Mouse (Mus musculus) forebrain, embryonic 13.5 days (tissue): ENCODE data around the gene Mylk2. TPM values are rescaled to one million over a fixed set of nuclear protein-coding genes. Genes with fewer than 3 reads are reported as not detected.

Experiments used
- ATAC-seq: fragments of 200-750 bp; cut with Nextera tagmentation; 2 replicates; pipeline ENCODE4 v1.8.0; 2017
- H3K27ac ChIP-seq: fragments of 300-500 bp; sonication (generic); 2 replicates; pipeline ENCODE4 v1.5.1; 2015; ENCODE audit warnings: inconsistent platforms, mild to moderate bottlenecking, moderate library complexity
- H3K27me3 ChIP-seq: fragments of 300-500 bp; sonication (generic); 2 replicates; pipeline ENCODE4 v1.6.1; 2015; ENCODE audit warnings: mild to moderate bottlenecking, inconsistent platforms
- H3K36me3 ChIP-seq: fragments of 300-500 bp; sonication (generic); 2 replicates; pipeline ENCODE4 v1.6.1; 2015; ENCODE audit warnings: mild to moderate bottlenecking, inconsistent platforms; ENCODE audit not compliant: poor library complexity, severe bottlenecking
- H3K4me1 ChIP-seq: fragments of 300-500 bp; sonication (generic); 2 replicates; pipeline ENCODE4 v1.6.1; 2015; ENCODE audit warnings: inconsistent platforms
- H3K4me2 ChIP-seq: fragments of 300-500 bp; sonication (generic); 2 replicates; pipeline ENCODE4 v1.6.1; 2015; ENCODE audit warnings: inconsistent platforms, mild to moderate bottlenecking, moderate library complexity
- H3K4me3 ChIP-seq: fragments of 300-500 bp; sonication (generic); 2 replicates; pipeline ENCODE4 v1.5.1; 2015; ENCODE audit warnings: mild to moderate bottlenecking, inconsistent platforms
- H3K9ac ChIP-seq: fragments of 300-500 bp; sonication (generic); 2 replicates; pipeline ENCODE4 v1.6.1; 2015; ENCODE audit warnings: mild to moderate bottlenecking, inconsistent platforms
- H3K9me3 ChIP-seq: fragments of 300-500 bp; sonication (generic); replicated peaks from 2 replicates; pipeline ENCODE4 v1.6.1; 2016; ENCODE audit warnings: inconsistent platforms
- WGBS: fragments of 180-500 bp; shearing (Covaris S2); methylation state at CpG from one replicate; pipeline ENCODE4 v1.1.7; 2015; 5-methylcytosine and 5-hydroxymethylcytosine counted together
- polyA plus RNA-seq: library from polyadenylated mRNA; unstranded; fragments of >200 nt; fragmentation: Nextera tagmentation; extraction: Ambion mirVana; gene quantifications from 2 replicates; pipeline ENCODE4 v1.2.1, GENCODE M21; 2015

Gene Mylk2
- polyA plus RNA-seq, 1 experiment from 2014 or later, result not detected

GRCm38 (mm10) chr2:152902658-152903057 lies 8.5 kb upstream of the Mylk2 start:
- peaks cover 19% of the 10 kb centered on the region for H3K4me1 ChIP-seq
- H3K27me3 ChIP-seq, result no peaks in the 10 kb centered on the region
- no peak for ATAC-seq
- no peaks in the 10 kb centered on the region for H3K36me3 ChIP-seq
- H3K9me3 ChIP-seq, result no peaks in the 10 kb centered on the region
- no peak overlapping the region for H3K9ac ChIP-seq
- H3K4me2 ChIP-seq, result no peak overlapping the region
- H3K27ac ChIP-seq, result no peak overlapping the region
- 15% methylated on average over 3 of the region's 3 CpGs for WGBS
- H3K4me3 ChIP-seq, result no peak overlapping the region

- no peaks in the 10 kb centered on the region for H3K36me3 ChIP-seq
- no peaks in the 10 kb centered on the region for H3K27me3 ChIP-seq
- H3K9me3 ChIP-seq, result no peaks in the 10 kb centered on the region
- H3K27ac ChIP-seq, result no peak overlapping the region
- WGBS, result 89% methylated on average over 4 of the region's 4 CpGs
- H3K4me2 ChIP-seq, result no peak overlapping the region
- H3K4me3 ChIP-seq, result no peak overlapping the region
- no peak overlapping the region for H3K9ac ChIP-seq
- H3K4me1 ChIP-seq, result peaks cover 20% of the 10 kb centered on the region
- no peak for ATAC-seq
Measured at GRCm38 (mm10) chr2:152903586-152903985, 7.6 kb upstream of the Mylk2 start.

DNA sequence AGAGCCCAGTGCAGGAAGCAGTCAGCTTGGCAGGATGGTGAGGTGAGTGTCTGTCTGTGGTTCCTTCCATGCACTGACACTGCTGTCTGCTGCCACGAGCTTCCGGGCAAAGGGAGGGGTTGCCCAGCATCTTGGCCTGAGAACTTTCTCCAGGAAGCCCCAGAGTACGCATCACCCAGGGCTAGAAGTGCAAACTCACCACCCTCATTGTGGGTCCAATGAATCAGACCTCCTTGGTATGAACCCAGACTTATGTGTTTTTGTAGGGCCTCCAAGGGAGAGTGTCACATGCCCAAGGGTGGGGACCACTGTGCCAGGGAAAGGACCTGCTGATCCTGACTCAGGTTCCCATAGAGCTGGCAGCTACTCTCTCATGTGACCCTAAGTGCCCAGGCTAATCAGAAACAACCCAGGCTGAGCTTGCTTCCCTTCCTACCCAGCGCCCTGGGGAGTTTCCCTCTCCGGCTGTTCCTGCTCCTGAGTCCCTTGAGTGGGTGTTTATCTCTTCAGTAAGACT lies 7.0 kb upstream of the Mylk2 start:
- Histone ChIP-seq H3K4me1 (peaks cover 20% of the 10 kb centered on the region), H3K27ac (no peak overlapping the region), H3K9me3 (no peaks in the 10 kb centered on the region), H3K4me3 (no peak overlapping the region), H3K27me3 (no peaks in the 10 kb centered on the region), H3K9ac (no peak overlapping the region), H3K4me2 (no peak overlapping the region), H3K36me3 (no peaks in the 10 kb centered on the region)
- 78% methylated on average over 5 of the region's 5 CpGs for WGBS
- ATAC-seq, result no peak

GRCm38 (mm10) chr2:152905036-152905829 lies 5.9 kb upstream of the Mylk2 start:
- Histone ChIP-seq H3K27me3 (peaks cover under 1% of the 10 kb centered on the region; the same call in 1 of the 2 replicates), H3K4me2 (no peak overlapping the region), H3K27ac (no peak overlapping the region), H3K4me1 (peaks cover 20% of the 10 kb centered on the region), H3K36me3 (no peaks in the 10 kb centered on the region), H3K9ac (no peak overlapping the region), H3K9me3 (no peaks in the 10 kb centered on the region), H3K4me3 (no peak overlapping the region)
- 76% methylated on average over 11 of the region's 11 CpGs for WGBS
- ATAC-seq, result no peak

DNA sequence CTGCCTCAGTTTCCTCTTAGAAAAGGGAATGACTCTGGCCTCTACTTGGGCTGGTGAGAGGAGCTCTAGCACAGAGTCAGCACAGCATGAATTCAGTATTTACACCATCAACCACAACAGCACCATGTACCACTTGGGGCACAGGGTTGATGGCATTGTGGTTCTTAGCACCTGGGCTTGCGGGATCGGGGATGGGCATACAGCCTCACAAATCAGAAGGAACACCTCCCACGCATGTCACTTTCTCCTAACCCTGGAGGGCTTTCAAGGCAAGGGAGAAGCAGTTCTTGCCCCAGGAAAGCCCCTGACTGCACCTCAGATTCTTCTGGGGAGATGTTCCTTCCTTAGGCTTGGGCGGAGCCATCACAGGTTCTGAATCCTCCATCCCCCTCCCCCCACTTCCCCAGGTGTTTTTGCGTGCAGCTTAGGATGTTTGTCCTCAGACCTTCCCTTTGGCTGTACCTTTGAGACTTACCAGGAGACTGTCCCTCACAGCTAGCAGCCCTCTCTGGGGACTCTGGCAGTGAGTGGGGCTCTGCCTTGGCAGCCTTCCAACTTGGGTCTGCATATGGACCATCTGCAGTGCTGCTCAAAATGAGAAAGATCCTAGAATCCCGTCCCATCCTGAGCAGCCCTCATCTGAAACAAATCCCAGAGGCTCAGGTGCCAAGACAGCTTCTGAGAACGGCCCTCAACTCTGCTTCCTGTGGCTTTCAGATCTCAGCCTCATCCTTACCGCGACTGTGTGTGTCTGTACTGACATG lies 4.7 kb upstream of the Mylk2 start:
- Histone ChIP-seq H3K9ac (no peak overlapping the region), H3K27ac (no peak overlapping the region), H3K36me3 (no peaks in the 10 kb centered on the region), H3K4me2 (no peak overlapping the region), H3K9me3 (no peaks in the 10 kb centered on the region), H3K4me3 (no peak overlapping the region), H3K27me3 (peaks cover 11% of the 10 kb centered on the region), H3K4me1 (peaks cover 20% of the 10 kb centered on the region)
- no peak for ATAC-seq
- 65% methylated on average over 9 of the region's 9 CpGs for WGBS

GRCm38 (mm10) chr2:152907114-152907943 lies 3.8 kb upstream of the Mylk2 start:
- no peak overlapping the region for H3K4me3 ChIP-seq
- H3K36me3 ChIP-seq, result no peaks in the 10 kb centered on the region
- WGBS, result 51% methylated on average over 14 of the region's 14 CpGs
- no peak overlapping the region for H3K27ac ChIP-seq
- ATAC-seq, result no peak
- H3K4me2 ChIP-seq, result no peak overlapping the region
- H3K9me3 ChIP-seq, result no peaks in the 10 kb centered on the region
- peaks cover 20% of the 10 kb centered on the region for H3K27me3 ChIP-seq
- H3K4me1 ChIP-seq, result peaks cover 16% of the 10 kb centered on the region
- H3K9ac ChIP-seq, result no peak overlapping the region

DNA sequence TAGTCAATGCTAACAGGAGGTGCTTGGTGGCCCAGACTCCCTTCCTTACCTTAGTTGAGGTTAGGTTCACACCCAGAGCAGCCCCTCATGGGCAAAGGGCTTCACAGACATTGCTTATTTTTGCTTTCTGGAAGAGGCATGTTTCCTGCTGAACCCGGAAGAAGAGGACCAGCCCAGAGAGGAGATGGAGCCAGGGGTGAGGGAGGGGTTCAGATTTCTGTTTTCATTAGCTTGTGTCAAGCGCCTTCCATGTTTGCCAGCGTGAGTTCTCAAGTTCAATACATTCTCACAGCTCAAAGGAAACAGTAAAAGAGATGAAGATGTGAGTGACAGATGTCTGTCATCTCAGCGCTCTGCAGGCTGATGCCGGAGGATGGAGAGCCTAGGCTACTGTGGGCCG lies 1.3 kb upstream of the Mylk2 start:
- H3K36me3 ChIP-seq, result no peaks in the 10 kb centered on the region
- ATAC-seq, result no peak
- WGBS, result 90% methylated on average over 6 of the region's 6 CpGs

DNA sequence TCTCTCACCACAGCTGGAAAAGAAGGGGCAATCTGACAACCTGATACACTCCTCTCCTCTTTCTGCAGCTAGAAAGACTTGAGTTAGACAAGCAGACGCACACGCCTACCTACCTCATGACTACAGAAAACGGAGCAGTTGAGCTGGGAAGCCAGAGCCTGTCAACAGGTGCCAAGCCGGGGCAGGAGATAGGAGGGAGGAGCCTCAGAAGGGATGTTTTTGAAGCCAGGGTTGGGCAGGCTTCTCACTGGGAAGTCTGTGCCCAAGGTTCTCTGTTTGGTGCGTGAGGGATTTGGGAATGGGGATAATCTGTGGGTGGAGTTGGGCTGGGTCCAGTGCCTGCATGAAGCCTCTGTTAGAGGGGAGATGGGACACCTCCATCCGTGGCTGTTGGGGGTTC lies 280 bp downstream of the Mylk2 start:
- H3K4me1 ChIP-seq, result peaks cover 18% of the 10 kb centered on the region
- WGBS, result 37% methylated on average over 6 of the region's 6 CpGs
- ATAC-seq, result no peak

More for the DNA sequence above, 1.3 kb upstream of the Mylk2 start:
- Histone ChIP-seq H3K27me3 (peaks cover 38% of the 10 kb centered on the region), H3K9me3 (no peaks in the 10 kb centered on the region), H3K4me3 (no peak overlapping the region), H3K9ac (no peak overlapping the region), H3K4me2 (no peak overlapping the region), H3K4me1 (peaks cover 21% of the 10 kb centered on the region), H3K27ac (no peak overlapping the region)

DNA sequence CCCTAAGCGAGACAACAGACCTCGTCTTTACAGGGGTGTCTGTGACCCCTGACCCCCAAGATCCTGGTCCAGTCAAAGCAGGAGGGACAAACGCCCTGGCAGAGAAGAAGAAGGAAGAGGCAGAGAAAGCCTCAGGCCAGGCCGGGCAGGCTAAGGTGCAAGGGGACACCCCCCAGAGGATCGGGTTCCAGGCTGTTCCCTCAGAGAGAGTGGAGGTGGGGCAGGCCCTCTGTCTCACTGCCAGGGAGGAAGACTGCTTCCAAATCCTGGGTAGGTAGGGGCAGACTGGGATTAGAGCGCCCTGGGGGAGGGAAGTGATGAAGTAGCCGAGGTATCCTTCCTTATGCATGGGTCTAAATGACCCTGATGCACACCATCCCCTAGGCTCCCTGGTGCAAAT lies 2.3 kb downstream of the Mylk2 start:
- Histone ChIP-seq H3K4me3 (no peak overlapping the region), H3K27me3 (peaks cover 45% of the 10 kb centered on the region)
- WGBS, result 35% methylated on average over 7 of the region's 7 CpGs

More for the DNA sequence above, 280 bp downstream of the Mylk2 start:
- Histone ChIP-seq H3K27ac (no peak overlapping the region), H3K9me3 (no peaks in the 10 kb centered on the region), H3K4me2 (no peak overlapping the region), H3K36me3 (no peaks in the 10 kb centered on the region), H3K27me3 (peaks cover 45% of the 10 kb centered on the region), H3K9ac (no peak overlapping the region), H3K4me3 (no peak overlapping the region)

GRCm38 (mm10) chr2:152914310-152915120 lies 3.4 kb downstream of the Mylk2 start:
- Histone ChIP-seq H3K9me3 (no peaks in the 10 kb centered on the region), H3K36me3 (no peaks in the 10 kb centered on the region), H3K27ac (no peak overlapping the region), H3K9ac (peak overlapping the region; percentile 37; the same call in 1 of the 2 replicates), H3K4me2 (peak overlapping the region; percentile 47), H3K4me1 (peaks cover 7% of the 10 kb centered on the region; the same call in 1 of the 2 replicates), H3K27me3 (peaks cover 45% of the 10 kb centered on the region), H3K4me3 (0 out of 2 replicates have a peak overlapping the region, but pooled peaks have one; percentile 9)
- WGBS, result 3% methylated on average over 15 of the region's 18 CpGs
- peak; percentile 82 for ATAC-seq

More for the DNA sequence above, 2.3 kb downstream of the Mylk2 start:
- Histone ChIP-seq H3K27ac (no peak overlapping the region), H3K9me3 (no peaks in the 10 kb centered on the region), H3K4me1 (peaks cover 6% of the 10 kb centered on the region; the same call in 1 of the 2 replicates), H3K9ac (no peak overlapping the region), H3K4me2 (no peak overlapping the region), H3K36me3 (no peaks in the 10 kb centered on the region)
- ATAC-seq, result no peak

DNA sequence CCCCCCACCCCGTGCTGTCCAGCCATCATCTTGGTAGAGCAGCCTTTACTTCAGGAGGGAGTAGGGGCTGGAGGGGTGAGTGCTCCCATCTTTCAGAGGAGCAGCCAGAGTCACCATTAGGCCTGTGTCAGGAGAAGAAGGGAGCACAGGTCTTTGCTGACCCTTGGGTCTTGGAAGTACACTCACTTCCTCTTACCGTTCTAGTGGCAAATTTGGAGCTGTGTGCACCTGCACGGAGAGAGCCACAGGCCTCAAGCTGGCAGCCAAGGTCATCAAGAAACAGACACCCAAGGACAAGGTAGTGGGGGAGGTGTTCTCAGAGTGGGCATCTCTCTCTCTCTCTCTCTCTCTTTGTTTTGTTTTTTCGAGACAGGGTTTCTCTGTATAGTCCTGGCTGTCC lies 4.3 kb downstream of the Mylk2 start:
- H3K9ac ChIP-seq, result no peak overlapping the region
- H3K4me1 ChIP-seq, result peaks cover 7% of the 10 kb centered on the region; the same call in 1 of the 2 replicates
- no peak overlapping the region for H3K4me2 ChIP-seq
- no peaks in the 10 kb centered on the region for H3K9me3 ChIP-seq
- no peak overlapping the region for H3K27ac ChIP-seq
- WGBS, result 80% methylated on average over 4 of the region's 4 CpGs
- H3K4me3 ChIP-seq, result no peak overlapping the region
- H3K27me3 ChIP-seq, result peaks cover 43% of the 10 kb centered on the region
- H3K36me3 ChIP-seq, result no peaks in the 10 kb centered on the region
- ATAC-seq, result no peak
